Mouse (Mus musculus): Measurements from ENCODE around the gene Rras.

DNA sequence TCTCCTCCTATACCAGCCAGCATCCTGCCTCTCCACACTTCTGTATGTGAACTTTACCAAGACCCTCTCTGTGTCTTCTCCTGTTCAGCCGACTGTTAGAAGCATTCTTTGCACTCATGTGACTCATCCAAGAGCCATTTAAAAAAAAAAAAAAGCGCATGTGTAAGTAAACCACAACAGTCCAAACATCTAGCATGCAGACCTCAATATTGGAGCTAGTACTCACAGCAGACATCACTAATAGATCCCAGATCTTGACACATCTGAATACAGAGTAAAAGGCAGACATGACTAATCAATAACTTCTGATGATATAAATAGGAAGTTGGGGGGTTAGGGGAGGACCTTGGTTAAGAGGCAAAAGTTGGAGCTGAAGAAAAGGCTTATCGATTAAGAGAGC lies 17.9 kb downstream of the Rras start:
- TF ChIP-seq GATA1 (IDR thresholded peaks at IDR 0.05; ENCODE audit: borderline replicate concordance, low read length) (no peak), CTCF (IDR thresholded peaks at IDR 0.05; ENCODE audit: low read depth, low read length) (no peak), TAL1 (conservative IDR thresholded peaks at IDR 0.05; ENCODE audit: low read depth, low read length) (no peak), GATA2 (IDR thresholded peaks at IDR 0.05; ENCODE audit: borderline replicate concordance, low read depth, low read length) (no peak)
